Mouse (Mus musculus) kidney, postnatal 10 days (tissue): ENCODE measurements at regions not wholly inside any gene's neighbourhood (a gene's known extent, or its start where the extent isn't known, plus 50 kb on each side); places are given as distances from the start of the nearest gene placed in this dataset.
"Not testable (repeated sequence)": the region's sequence is repeated elsewhere in the genome, so short reads cannot be mapped to it uniquely, and the experiment has no call there.

Experiments
- DNase-seq: peaks from one replicate; pipeline ENCODE4 v3.0.0; 2021; ENCODE audit warnings: mixed read lengths

DNA sequence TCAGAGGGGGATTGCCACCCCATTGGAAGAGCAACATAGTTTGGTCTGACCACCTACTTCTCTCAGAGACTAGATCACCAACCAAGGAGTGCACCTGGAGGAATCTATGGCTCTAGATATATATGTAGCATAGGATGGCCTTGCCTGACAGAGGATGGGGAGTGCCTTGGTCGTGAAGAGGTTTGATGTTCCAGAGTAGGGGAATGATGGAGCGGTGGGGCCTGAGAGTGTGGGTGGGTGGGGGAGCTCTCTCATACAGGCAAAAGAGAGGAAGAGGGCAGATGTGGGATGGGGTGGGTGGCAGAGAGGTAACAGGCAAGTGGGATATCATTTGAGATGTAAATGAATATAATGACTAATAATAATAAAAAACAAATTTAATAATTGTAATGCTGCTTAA is 874.0 kb downstream of the Amy2a5 start:
- DNase-seq: peak; percentile 2

DNA sequence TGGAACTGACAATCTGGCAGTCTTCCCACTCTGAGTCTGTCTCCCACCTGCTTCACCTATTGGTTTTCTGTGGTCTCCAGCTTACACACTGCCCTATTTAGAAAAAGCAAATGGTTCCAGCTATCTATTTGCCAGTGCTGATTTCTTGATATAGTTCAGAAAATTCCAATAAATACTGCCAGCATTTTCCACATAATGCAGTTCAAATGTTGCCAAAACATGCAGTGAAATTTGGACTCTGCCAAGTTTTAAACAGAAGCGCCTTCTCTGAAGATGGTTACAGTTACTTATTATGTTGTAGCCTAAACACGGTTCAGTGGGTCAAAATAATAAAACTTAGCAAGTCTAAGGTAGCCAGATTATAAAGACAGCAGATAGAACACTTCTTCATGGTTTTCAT is 912.8 kb downstream of the Amy2a5 start:
- no peak for DNase-seq

DNA sequence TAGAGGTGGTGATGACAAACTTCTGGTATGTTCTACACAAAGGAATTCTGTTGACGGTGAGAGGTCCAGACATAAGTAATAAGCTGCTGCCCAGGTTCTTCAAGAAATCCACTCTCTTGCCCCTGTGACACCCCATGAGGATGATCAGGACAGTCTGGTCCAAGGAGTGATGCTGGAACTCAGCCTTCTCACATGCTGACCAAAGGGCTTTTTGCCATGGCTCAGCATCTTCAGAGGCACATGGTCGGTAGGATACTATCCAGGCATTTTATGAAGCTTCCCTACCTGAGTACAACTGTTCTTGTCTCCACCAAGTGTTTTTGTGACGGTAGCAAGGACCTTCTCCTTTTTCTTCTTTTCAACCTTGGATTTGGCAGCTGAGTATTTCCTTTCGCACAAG is 927.5 kb downstream of the Amy2a5 start:
- DNase-seq: no peak

DNA sequence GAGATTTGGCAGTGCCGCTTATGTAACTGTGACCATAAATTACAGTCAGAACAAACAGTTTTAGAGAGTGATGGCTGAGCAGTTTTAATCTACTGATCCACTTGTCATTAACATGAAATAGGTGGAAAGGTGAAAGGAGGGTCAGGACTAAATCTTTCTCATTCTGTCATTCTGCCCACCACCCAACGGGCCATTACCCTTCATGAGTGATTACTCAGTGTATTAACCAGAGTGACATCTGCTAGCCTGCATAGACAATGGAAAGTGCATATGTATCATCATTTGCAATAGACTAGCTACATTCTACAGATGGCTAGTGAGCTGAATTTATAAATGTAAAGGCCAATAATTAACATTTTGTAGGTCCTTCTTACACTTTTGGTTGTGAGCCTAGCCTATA is 933.3 kb downstream of the Amy2a5 start:
- no peak for DNase-seq

DNA sequence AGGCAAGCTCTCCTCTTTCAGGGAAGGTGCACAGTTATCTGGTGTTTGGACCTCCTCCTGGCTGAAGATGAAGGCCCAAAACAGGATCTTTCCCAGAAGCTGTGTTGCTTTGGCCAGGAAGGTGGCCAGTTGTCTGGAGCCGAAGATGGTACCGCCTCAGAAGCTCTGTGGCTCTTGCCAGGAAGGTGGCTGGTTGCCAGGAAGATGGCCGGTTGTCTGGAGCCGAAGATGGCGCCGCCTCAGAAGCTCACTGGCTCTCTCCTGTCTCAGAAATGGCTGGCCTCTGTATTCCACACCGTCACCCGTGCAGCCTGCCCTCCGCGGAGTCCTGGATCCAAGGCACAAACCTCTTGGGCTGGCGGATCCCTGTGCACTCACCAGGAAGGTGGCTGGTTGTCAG is 937.4 kb downstream of the Amy2a5 start:
- DNase-seq: not testable (repeated sequence)

DNA sequence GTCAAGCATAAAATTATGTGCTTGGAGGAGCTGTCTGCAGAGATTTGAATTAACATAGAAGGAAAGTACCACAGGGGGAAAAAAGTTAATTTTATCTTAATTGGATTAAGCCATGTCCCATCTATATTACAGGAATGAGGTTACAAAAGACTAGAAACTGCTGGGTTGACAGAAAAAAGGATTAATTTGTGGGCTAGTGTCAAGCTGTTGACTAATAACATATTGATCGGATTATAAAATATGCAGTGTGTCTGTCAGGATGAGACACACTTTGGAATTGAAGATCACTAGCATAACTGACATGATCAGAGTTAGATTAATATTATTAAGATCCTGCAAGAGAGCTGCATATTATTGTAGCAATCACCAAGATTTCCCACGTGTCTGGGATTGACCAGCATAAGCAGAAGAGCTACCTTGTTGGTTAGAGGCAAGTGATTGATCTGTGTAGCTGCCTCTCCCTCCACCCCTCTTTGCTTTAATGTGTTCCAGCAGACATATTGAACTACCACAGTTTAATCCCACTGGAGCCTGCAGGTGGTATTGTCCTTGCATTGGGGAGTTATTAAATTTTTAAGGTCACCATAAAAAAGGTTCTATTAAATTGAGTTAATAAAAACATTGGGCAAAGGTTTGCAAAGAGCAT is 979.7 kb downstream of the Amy2a5 start:
- DNase-seq: no peak

DNA sequence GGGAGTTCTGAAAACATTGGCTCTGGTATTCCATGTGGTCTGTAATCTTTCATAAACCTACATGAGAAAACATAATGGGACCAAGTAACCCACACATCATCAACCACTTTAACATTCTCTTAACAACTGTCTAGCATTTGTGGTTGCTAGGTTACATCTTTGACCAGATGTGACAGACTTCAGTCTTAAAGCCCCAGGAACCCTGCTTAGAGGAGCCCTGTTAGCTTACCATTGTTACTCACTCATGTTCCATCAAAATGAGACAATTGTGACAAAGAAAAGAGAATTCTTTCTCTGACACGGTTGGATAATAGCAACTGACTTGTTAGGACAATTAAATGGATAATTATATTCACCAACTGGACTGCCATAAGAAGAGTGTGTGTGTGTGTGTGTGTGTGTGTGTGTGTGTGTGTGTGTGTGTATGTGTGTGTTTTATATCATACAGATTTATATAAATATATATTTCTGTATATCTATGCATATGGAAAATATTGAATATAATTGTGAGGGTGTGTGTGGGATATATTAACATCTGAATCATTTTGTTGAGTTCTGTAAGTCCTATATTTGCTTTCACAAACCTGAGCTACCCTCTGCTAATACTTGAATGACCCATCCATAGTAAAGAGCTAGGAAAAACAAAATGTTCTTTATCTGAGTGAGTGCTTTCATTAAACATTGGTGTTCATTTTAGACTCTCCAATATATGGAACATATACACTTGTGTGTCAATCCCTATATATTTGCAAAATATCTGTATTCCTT is 997.1 kb downstream of the Amy2a5 start:
- no peak for DNase-seq

DNA sequence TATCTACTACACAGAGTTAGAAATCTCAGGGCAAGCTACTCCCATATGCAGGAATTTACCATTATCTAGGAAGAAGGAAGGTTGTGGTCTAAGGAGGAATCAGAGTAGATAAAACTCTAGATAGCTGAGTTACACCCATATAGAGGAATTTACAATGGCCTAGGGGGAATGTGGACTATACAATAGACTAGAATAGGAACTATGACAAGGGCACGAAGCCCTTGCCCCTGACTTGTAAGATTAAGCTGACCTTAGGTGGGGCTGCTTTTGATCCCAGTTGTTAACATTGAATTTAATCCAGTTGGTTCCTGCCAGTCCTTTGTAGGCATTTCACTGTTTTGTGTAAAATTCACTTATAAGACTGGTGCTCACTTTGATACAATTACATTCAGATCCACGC is 1015.7 kb downstream of the Amy2a5 start:
- not testable (repeated sequence) for DNase-seq

DNA sequence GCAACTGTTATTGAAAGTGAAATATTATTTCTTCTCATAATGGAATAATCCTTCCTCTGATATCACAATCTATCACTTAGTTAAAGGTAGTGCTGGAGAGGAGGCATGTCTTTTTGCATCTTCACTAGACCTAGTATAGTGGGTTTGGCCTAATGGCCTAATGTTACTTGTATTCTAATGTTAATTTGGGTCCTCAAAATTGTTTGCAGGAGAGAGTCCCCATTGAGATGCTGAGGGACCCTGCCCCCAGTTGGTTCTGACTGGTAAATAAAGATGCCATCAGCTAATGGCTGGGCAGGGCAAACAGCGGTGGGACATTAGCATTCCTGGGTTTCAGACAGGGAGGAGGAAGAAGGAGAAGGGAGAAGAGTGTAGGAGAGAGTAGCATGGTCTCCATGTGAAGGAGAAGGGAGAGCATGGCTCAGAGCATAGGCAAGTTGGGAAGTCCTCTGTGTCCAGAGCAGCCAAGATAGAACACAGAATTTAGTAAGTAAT is 1019.0 kb downstream of the Amy2a5 start:
- DNase-seq: no peak
